Mouse (Mus musculus) intestine, embryonic 15.5 days (tissue): ENCODE measurements around the gene Smad1. TPM values are rescaled to one million over a fixed set of nuclear protein-coding genes. Genes with fewer than 3 reads are reported as not detected.
A peak's percentile ranks its signal among the peaks of the same experiment; 100 is the strongest.

ENCODE experiments used
- ATAC-seq: fragments of 200-750 bp; cut with Nextera tagmentation; 2 replicates; pipeline ENCODE4 v1.8.0; 2017; ENCODE audit warnings: moderate TSS enrichment, moderate library complexity
- H3K27ac ChIP-seq: fragments of 300-500 bp; sonication (generic); 2 replicates; pipeline ENCODE4 v1.5.1; 2015; ENCODE audit warnings: mild to moderate bottlenecking, inconsistent platforms
- H3K27me3 ChIP-seq: fragments of 300-500 bp; sonication (generic); replicated peaks from 2 replicates; pipeline ENCODE4 v1.6.1; 2015; ENCODE audit warnings: inconsistent platforms
- H3K36me3 ChIP-seq: fragments of 300-500 bp; sonication (generic); 2 replicates; pipeline ENCODE4 v1.6.1; 2015; ENCODE audit warnings: inconsistent platforms
- H3K4me1 ChIP-seq: fragments of 300-500 bp; sonication (generic); replicated peaks from 2 replicates; pipeline ENCODE4 v1.6.1; 2015; ENCODE audit warnings: inconsistent platforms
- H3K4me2 ChIP-seq: fragments of 300-500 bp; sonication (generic); replicated peaks from 2 replicates; pipeline ENCODE4 v1.6.1; 2015; ENCODE audit warnings: mild to moderate bottlenecking, inconsistent platforms
- H3K4me3 ChIP-seq: fragments of 300-500 bp; sonication (generic); replicated peaks from 2 replicates; pipeline ENCODE4 v1.5.1; 2015; ENCODE audit warnings: inconsistent platforms
- H3K9ac ChIP-seq: fragments of 300-500 bp; sonication (generic); 2 replicates; pipeline ENCODE4 v1.6.1; 2015; ENCODE audit warnings: inconsistent platforms
- H3K9me3 ChIP-seq: fragments of 300-500 bp; sonication (generic); 2 replicates; pipeline ENCODE4 v1.6.1; 2016; ENCODE audit warnings: inconsistent platforms
- WGBS: fragments of 180-500 bp; shearing (Covaris S2); methylation state at CpG from one replicate; pipeline ENCODE4 v1.1.7; 2015; 5-methylcytosine and 5-hydroxymethylcytosine counted together
- polyA plus RNA-seq: library from polyadenylated mRNA; unstranded; fragments of >200 nt; fragmentation: Nextera tagmentation; extraction: Ambion mirVana; gene quantifications from 2 replicates; pipeline ENCODE4 v1.2.1, GENCODE M21; 2015

Gene Smad1
- polyA plus RNA-seq, 1 experiment from 2014 or later, result 39.9 TPM

DNA sequence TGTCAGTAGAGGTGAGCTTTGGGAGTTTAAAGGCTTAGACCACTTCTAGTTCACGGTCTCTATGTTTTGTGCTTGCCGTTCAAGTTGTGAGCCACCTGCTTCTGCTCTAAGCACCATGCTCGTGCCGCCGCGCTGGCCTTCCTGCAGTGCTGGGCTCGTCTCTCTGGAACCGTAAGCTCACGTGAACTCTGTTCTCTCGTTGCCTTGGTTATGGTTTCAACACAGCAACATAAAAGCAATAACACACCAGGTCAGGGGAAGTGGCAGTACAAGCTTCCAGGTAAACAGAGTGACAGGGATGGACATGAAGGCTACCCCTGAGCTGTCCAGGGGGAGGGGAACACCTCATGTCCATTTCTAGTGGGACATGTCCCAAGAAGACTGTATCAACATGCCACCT is 52.9 kb downstream of the Smad1 start:
- peaks cover 9% of the 10 kb centered on the region for H3K4me1 ChIP-seq
- peaks cover 18% of the 10 kb centered on the region for H3K36me3 ChIP-seq
- H3K9me3 ChIP-seq, result no peaks in the 10 kb centered on the region
- H3K27me3 ChIP-seq, result no peaks in the 10 kb centered on the region
- peak; percentile 30 for ATAC-seq
- no peak overlapping the region for H3K4me3 ChIP-seq
- H3K4me2 ChIP-seq, result no peak overlapping the region
- H3K27ac ChIP-seq, result no peak overlapping the region
- 81% methylated on average over 10 of the region's 10 CpGs for WGBS
- H3K9ac ChIP-seq, result no peak overlapping the region

DNA sequence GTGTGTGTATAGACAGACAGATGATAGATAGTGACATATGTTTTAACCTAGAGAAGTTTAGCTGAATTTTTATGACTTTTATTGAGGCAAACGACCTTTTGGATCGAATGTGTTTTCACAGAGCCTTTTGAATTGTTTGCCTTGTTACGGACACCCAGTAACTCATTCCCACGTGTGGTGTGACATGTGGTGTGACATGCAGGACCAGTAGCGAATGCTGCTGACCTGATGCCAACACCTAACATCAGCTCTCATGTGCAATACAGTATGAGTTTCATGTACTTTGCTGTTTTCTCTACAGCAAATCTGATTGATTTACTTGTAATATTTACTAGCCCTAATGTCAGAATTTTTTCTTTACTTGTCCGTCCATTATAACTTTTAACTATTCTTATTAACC is 53.5 kb downstream of the Smad1 start:
- no peak overlapping the region for H3K27ac ChIP-seq
- H3K4me1 ChIP-seq, result peaks cover 9% of the 10 kb centered on the region
- no peak for ATAC-seq
- no peak overlapping the region for H3K9ac ChIP-seq
- no peak overlapping the region for H3K4me2 ChIP-seq
- H3K36me3 ChIP-seq, result peaks cover 18% of the 10 kb centered on the region
- H3K4me3 ChIP-seq, result no peak overlapping the region
- no peaks in the 10 kb centered on the region for H3K9me3 ChIP-seq
- 59% methylated on average over 6 of the region's 6 CpGs for WGBS
- H3K27me3 ChIP-seq, result no peaks in the 10 kb centered on the region

DNA sequence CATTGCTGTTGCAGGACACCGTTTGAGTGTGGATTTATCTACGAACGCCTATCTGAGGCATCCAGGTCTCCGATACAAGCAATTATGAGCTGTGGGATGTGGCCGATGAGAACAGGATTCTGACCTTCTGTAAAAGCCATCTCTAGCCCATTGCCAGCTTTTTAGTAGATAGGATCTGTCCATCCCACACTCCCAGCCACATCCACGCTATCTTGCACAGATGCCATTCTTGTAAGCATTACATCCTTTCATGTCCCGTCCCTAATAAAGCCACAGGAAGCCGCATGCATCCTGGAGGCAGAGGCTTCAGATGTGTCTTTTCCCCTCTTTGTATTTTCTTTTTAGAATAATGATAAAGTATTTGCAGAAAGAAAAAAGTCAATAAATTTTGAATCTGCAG is 58.1 kb downstream of the Smad1 start:
- ATAC-seq, result no peak
- WGBS, result 81% methylated on average over 8 of the region's 8 CpGs

GRCm38 (mm10) chr8:79339555-79339954 is 59.8 kb downstream of the Smad1 start:
- Histone ChIP-seq H3K36me3 (peaks cover 19% of the 10 kb centered on the region), H3K9me3 (no peaks in the 10 kb centered on the region), H3K4me1 (no peaks in the 10 kb centered on the region), H3K4me2 (no peak overlapping the region), H3K4me3 (no peak overlapping the region), H3K27ac (no peak overlapping the region), H3K27me3 (no peaks in the 10 kb centered on the region), H3K9ac (no peak overlapping the region)
- ATAC-seq, result no peak
- 76% methylated on average over 9 of the region's 9 CpGs for WGBS

More for the DNA sequence above, 58.1 kb downstream of the Smad1 start:
- Histone ChIP-seq H3K36me3 (peaks cover 20% of the 10 kb centered on the region), H3K9me3 (no peaks in the 10 kb centered on the region), H3K4me2 (no peak overlapping the region), H3K9ac (no peak overlapping the region), H3K27ac (no peak overlapping the region), H3K4me1 (no peaks in the 10 kb centered on the region), H3K27me3 (no peaks in the 10 kb centered on the region), H3K4me3 (no peak overlapping the region)

DNA sequence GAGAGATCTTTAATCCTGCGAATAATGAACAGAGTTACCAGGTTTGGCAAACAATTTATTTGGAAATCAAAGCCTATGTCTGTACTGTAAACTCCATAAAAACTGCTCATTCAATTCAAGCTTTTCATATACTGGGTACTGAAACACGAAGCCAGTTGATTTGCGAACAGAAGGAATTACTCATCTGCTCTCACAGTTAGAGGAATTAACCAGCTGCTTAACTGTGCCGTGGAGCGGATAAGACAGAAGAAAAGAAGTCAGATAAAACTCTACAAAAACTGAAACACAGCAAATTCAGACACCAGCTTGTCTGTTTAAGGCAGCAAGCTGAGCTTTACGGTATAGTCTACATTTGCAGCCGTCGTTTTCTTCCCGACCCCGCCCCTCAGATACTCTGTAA is 60.7 kb downstream of the Smad1 start:
- Histone ChIP-seq H3K4me3 (no peak overlapping the region), H3K4me1 (no peaks in the 10 kb centered on the region), H3K9ac (no peak overlapping the region), H3K27ac (no peak overlapping the region), H3K27me3 (no peaks in the 10 kb centered on the region), H3K4me2 (no peak overlapping the region), H3K36me3 (peaks cover 18% of the 10 kb centered on the region), H3K9me3 (no peaks in the 10 kb centered on the region)
- ATAC-seq, result no peak
- 81% methylated on average over 10 of the region's 10 CpGs for WGBS

DNA sequence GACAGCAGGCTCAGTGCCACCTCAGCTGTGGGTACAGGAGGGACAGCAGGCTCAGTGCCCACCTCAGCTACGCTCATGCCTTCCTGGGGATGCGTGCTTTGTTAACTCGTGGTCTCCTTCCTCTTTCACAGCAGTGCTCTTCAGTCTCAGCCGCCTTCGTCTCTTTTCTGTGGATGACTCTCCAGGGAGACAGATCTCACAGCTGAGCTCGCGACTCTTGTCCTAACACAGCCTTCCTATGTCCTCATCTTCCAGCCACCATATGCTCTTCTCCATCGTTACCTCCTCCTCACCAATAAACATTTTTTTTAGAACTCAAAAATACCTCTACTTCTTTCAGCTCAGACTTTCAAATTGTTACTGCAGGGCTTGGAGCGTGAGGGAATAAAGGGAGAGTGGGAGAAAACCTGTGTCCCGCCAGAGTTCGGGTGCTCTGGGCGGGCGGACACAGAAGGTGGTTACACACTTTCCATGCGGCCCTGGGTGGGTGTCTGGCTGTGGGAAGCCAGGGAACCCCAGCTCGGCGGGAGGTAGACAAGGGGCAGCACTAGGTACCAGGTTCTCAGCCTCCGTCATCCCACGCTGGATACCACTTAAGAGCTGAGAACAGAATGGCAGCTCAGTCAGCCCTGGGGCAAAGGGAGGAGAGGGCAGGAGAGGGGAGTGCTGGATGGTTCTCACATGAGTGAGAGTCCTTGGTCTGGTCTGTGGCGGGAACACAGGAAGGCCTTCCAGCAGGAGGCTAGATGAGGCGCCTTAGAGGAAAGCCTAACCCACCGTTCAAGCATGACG is 67.0 kb downstream of the Smad1 start:
- Histone ChIP-seq H3K4me1 (no peaks in the 10 kb centered on the region), H3K4me3 (no peak overlapping the region), H3K4me2 (no peak overlapping the region), H3K27me3 (no peaks in the 10 kb centered on the region), H3K27ac (no peak overlapping the region), H3K9ac (no peak overlapping the region), H3K9me3 (no peaks in the 10 kb centered on the region), H3K36me3 (no peaks in the 10 kb centered on the region)
- WGBS, result 94% methylated on average over 22 of the region's 22 CpGs
- ATAC-seq, result no peak

DNA sequence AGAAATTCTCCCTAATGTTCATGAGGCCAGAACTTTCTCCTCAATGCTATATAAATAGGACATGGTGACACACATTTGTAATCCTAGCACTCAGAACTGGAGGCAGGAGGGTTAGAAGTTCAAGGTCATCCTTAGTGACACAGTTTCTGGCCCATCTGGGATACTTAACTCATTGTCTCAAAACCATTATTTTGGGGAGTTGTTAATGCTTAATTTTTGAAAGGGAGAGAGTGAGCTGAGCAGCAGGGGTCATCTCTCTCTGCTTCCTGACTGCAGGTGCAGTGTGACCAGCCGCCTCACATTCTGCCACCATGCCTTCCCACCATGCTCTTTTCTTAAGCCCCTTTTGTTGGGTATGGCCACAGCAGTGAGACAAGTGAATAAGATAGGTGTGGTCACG is 67.7 kb downstream of the Smad1 start:
- no peak overlapping the region for H3K9ac ChIP-seq
- no peaks in the 10 kb centered on the region for H3K9me3 ChIP-seq
- no peak overlapping the region for H3K27ac ChIP-seq
- H3K4me1 ChIP-seq, result no peaks in the 10 kb centered on the region
- no peak overlapping the region for H3K4me2 ChIP-seq
- H3K27me3 ChIP-seq, result no peaks in the 10 kb centered on the region
- no peak for ATAC-seq
- H3K4me3 ChIP-seq, result no peak overlapping the region
- WGBS, result 90% methylated on average over 2 of the region's 2 CpGs
- no peaks in the 10 kb centered on the region for H3K36me3 ChIP-seq

GRCm38 (mm10) chr8:79331017-79331416 is 68.3 kb downstream of the Smad1 start:
- ATAC-seq, result no peak
- WGBS, result 70% methylated on average over 9 of the region's 9 CpGs
- no peaks in the 10 kb centered on the region for H3K9me3 ChIP-seq

GRCm38 (mm10) chr8:79329735-79330134 is 69.6 kb downstream of the Smad1 start:
- 80% methylated on average over 2 of the region's 2 CpGs for WGBS
- Histone ChIP-seq H3K9ac (no peak overlapping the region), H3K4me3 (no peak overlapping the region), H3K27me3 (no peaks in the 10 kb centered on the region), H3K36me3 (no peaks in the 10 kb centered on the region), H3K4me1 (no peaks in the 10 kb centered on the region), H3K4me2 (no peak overlapping the region), H3K9me3 (no peaks in the 10 kb centered on the region), H3K27ac (no peak overlapping the region)
- no peak for ATAC-seq

More at GRCm38 (mm10) chr8:79331017-79331416, 68.3 kb downstream of the Smad1 start:
- Histone ChIP-seq H3K27me3 (no peaks in the 10 kb centered on the region), H3K36me3 (no peaks in the 10 kb centered on the region), H3K4me3 (no peak overlapping the region), H3K4me2 (no peak overlapping the region), H3K4me1 (no peaks in the 10 kb centered on the region), H3K27ac (no peak overlapping the region), H3K9ac (no peak overlapping the region)

DNA sequence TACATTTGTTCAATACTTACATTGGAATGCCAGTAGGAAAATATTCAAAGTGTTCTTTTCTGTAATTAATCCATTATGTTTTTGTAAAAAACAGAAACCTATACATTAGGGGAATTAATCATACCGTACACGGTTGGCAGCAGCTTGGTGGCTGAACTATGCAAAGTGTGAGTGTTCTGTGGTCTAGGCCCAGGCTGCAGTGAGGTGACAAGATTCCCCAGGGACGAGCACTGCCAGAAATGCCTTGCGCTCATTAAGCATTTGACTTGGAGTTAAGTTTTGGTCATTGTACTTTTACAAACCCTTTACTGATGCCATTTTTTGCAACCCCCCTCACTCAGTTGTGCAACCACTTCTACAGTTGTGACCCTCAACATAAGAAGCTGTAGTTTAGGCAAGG is 70.1 kb downstream of the Smad1 start:
- Histone ChIP-seq H3K9me3 (no peaks in the 10 kb centered on the region), H3K4me1 (no peaks in the 10 kb centered on the region), H3K27me3 (no peaks in the 10 kb centered on the region), H3K4me2 (no peak overlapping the region), H3K9ac (no peak overlapping the region), H3K4me3 (no peak overlapping the region), H3K27ac (no peak overlapping the region), H3K36me3 (no peaks in the 10 kb centered on the region)
- ATAC-seq, result no peak
- 81% methylated on average over 4 of the region's 4 CpGs for WGBS

DNA sequence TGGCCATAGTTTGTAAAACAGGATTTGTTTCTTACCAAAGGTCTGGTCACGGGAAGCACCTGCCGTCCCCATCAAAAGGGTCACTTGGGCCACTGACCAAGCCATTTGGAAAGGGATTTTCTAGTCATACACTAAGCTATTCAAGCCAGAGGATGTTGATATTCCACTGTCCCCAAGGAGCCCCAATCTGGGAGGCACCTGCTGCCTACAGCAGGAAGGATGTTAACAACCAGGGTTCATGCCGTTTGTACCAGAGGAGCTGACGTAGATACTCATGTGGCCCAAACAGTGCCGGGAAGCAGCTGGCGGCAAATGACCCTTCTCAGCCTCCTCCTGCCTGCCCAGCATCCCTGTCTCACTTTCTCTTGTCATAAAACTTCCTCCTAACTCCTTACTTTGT is 73.8 kb downstream of the Smad1 start:
- no peak overlapping the region for H3K4me2 ChIP-seq
- 73% methylated on average over 6 of the region's 6 CpGs for WGBS
- no peaks in the 10 kb centered on the region for H3K4me1 ChIP-seq
- no peaks in the 10 kb centered on the region for H3K9me3 ChIP-seq
- H3K27me3 ChIP-seq, result no peaks in the 10 kb centered on the region
- ATAC-seq, result no peak
- H3K9ac ChIP-seq, result no peak overlapping the region
- no peak overlapping the region for H3K27ac ChIP-seq
- no peak overlapping the region for H3K4me3 ChIP-seq
- H3K36me3 ChIP-seq, result no peaks in the 10 kb centered on the region

- H3K9me3 ChIP-seq, result no peaks in the 10 kb centered on the region
- ATAC-seq, result no peak
- no peaks in the 10 kb centered on the region for H3K27me3 ChIP-seq
- no peak overlapping the region for H3K4me2 ChIP-seq
- no peak overlapping the region for H3K4me3 ChIP-seq
- 82% methylated on average over 5 of the region's 5 CpGs for WGBS
- no peak overlapping the region for H3K9ac ChIP-seq
- no peaks in the 10 kb centered on the region for H3K36me3 ChIP-seq
- no peaks in the 10 kb centered on the region for H3K4me1 ChIP-seq
- H3K27ac ChIP-seq, result no peak overlapping the region
These were observed 74.4 kb downstream of the Smad1 start for GRCm38 (mm10) chr8:79324928-79325327.

GRCm38 (mm10) chr8:79324036-79324435 is 75.3 kb downstream of the Smad1 start:
- H3K27ac ChIP-seq, result no peak overlapping the region
- ATAC-seq, result no peak
- 51% methylated on average over 3 of the region's 3 CpGs for WGBS
- no peak overlapping the region for H3K4me3 ChIP-seq
- H3K4me2 ChIP-seq, result no peak overlapping the region
- no peaks in the 10 kb centered on the region for H3K4me1 ChIP-seq
- H3K27me3 ChIP-seq, result no peaks in the 10 kb centered on the region
- no peaks in the 10 kb centered on the region for H3K36me3 ChIP-seq
- no peaks in the 10 kb centered on the region for H3K9me3 ChIP-seq
- no peak overlapping the region for H3K9ac ChIP-seq
